Mouse (Mus musculus): Measurements from ENCODE around the gene Grip2.

Grip2 gene

DNA sequence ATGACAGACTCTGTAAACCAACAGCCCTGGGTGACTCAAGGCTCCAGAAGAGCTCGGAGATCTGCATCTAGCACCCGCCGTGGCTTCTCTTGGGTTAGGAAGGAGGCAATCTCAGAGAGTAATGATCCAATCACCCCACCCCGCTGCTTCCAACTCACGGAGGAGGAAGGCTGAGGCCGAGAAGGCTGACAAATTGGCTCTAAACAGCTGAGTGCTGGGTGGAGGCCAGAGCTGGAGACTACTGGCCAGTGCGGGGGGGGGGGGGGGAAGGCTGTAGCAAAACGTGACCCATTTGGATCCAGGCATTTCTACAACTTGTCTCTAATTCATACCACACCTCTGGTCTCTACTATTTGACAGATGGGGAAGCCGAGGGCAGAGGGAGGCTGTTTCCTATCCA, 47.8 kb downstream of the Grip2 start:
- Histone ChIP-seq H3K4me1 (replicated peaks; ENCODE audit: low read depth, low read length) (peaks cover 20% of the 10 kb centered on the region), H3K9me3 (ENCODE audit: low read length) (no peaks in the 10 kb centered on the region), H3K27me3 (ENCODE audit: insufficient read depth, low read length) (peaks cover 16% of the 10 kb centered on the region), H3K4me3 (replicated peaks; ENCODE audit: low read length) (no peak overlapping the region), H3K36me3 (ENCODE audit: insufficient read depth, low read length) (no peaks in the 10 kb centered on the region)
- TF ChIP-seq POU5F1 (IDR thresholded peaks at IDR 0.05; ENCODE audit: borderline replicate concordance, low read length) = no peak
- no peak for TF ChIP-seq NANOG (IDR thresholded peaks at IDR 0.05; ENCODE audit: borderline replicate concordance, low read length)
- no peak for TF ChIP-seq CTCF (conservative IDR thresholded peaks at IDR 0.05; ENCODE audit: low read length)

DNA sequence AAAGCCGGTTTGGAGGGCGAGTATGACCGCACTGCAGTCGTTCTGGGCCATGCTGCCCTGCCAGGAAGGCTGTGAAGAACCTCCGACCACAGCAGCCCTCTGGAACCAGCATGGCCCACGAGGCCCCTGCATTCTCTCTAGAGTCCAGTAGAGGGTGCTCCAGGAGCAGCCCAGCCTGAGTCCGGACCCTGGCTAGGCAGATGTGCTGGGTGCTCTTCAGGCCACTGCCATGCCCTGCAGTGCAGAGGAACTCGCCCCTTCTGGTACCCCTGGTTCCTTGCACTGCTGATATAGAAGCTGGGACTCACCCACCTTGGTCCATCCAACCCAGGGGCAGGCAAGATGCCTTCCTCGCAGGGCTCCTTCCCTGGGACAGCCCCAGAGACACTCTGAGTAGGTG, 50.5 kb downstream of the Grip2 start:
- TF ChIP-seq NANOG (IDR thresholded peaks at IDR 0.05; ENCODE audit: borderline replicate concordance, low read length) (no peak), POU5F1 (IDR thresholded peaks at IDR 0.05; ENCODE audit: borderline replicate concordance, low read length) (no peak), CTCF (conservative IDR thresholded peaks at IDR 0.05; ENCODE audit: low read length) (peak; percentile 97)
- H3K27me3 ChIP-seq (ENCODE audit: insufficient read depth, low read length) = peaks cover 17% of the 10 kb centered on the region
- H3K9me3 ChIP-seq (ENCODE audit: low read length) = no peaks in the 10 kb centered on the region

DNA sequence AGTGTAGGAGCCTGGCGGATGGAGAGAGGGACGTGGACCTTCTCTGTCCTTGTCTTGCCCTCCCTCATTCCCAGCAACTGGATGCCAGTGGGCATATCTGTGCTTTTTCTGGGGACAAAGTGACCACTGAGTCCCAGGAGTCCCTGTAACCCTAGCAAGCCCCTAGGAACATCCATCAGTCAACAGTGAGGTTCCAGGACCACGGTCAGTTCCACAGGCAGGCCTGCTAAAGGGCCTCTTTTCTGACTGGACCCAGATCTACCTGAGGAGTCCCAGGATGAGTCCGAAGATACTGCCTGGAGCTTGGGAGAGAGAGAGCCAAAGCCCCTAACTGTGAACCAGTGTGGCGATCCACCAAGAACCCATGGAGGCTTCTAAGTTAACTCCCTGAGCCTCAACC, 53.1 kb downstream of the Grip2 start:
- H3K27me3 ChIP-seq (ENCODE audit: insufficient read depth, low read length) = peaks cover 17% of the 10 kb centered on the region
- H3K4me3 ChIP-seq (replicated peaks; ENCODE audit: low read length) = no peak overlapping the region
- H3K36me3 ChIP-seq (ENCODE audit: insufficient read depth, low read length) = no peaks in the 10 kb centered on the region
- peaks cover 14% of the 10 kb centered on the region for H3K4me1 ChIP-seq (replicated peaks; ENCODE audit: low read depth, low read length)
- no peaks in the 10 kb centered on the region for H3K9me3 ChIP-seq (ENCODE audit: low read length)
- TF ChIP-seq POU5F1 (IDR thresholded peaks at IDR 0.05; ENCODE audit: borderline replicate concordance, low read length) (no peak), NANOG (IDR thresholded peaks at IDR 0.05; ENCODE audit: borderline replicate concordance, low read length) (no peak), CTCF (conservative IDR thresholded peaks at IDR 0.05; ENCODE audit: low read length) (no peak)

More for the DNA sequence above, 50.5 kb downstream of the Grip2 start:
- Histone ChIP-seq H3K4me1 (replicated peaks; ENCODE audit: low read depth, low read length) (peaks cover 14% of the 10 kb centered on the region), H3K36me3 (ENCODE audit: insufficient read depth, low read length) (no peaks in the 10 kb centered on the region), H3K4me3 (replicated peaks; ENCODE audit: low read length) (no peak overlapping the region)

DNA sequence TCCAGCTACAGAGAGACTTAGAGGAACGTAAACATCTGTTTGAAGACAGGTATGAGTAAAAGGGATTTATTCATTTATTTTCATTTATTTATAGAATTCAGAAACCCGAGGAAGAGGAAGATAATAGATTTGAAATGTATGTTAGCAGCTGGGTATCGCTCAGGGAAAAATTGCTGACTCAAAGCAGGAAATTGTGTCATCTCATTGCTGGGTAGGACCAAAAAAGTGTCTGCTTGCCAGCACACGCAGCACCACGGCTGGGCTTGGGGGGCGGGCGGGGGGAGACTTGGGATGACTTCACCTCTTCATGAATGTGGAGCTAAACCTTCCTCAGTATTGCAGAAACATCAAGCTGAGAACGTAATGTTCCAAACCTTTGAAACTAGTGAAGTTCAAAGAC, 59.5 kb downstream of the Grip2 start:
- H3K27me3 ChIP-seq (ENCODE audit: insufficient read depth, low read length) = no peaks in the 10 kb centered on the region
- peaks cover 3% of the 10 kb centered on the region; the same call in 1 of the 2 replicates for H3K4me1 ChIP-seq (replicated peaks; ENCODE audit: low read depth, low read length)
- no peaks in the 10 kb centered on the region for H3K36me3 ChIP-seq (ENCODE audit: insufficient read depth, low read length)
- no peak overlapping the region for H3K4me3 ChIP-seq (replicated peaks; ENCODE audit: low read length)
- no peak for TF ChIP-seq NANOG (IDR thresholded peaks at IDR 0.05; ENCODE audit: borderline replicate concordance, low read length)
- no peak for TF ChIP-seq POU5F1 (IDR thresholded peaks at IDR 0.05; ENCODE audit: borderline replicate concordance, low read length)
- no peak for TF ChIP-seq CTCF (conservative IDR thresholded peaks at IDR 0.05; ENCODE audit: low read length)
- no peaks in the 10 kb centered on the region for H3K9me3 ChIP-seq (ENCODE audit: low read length)

DNA sequence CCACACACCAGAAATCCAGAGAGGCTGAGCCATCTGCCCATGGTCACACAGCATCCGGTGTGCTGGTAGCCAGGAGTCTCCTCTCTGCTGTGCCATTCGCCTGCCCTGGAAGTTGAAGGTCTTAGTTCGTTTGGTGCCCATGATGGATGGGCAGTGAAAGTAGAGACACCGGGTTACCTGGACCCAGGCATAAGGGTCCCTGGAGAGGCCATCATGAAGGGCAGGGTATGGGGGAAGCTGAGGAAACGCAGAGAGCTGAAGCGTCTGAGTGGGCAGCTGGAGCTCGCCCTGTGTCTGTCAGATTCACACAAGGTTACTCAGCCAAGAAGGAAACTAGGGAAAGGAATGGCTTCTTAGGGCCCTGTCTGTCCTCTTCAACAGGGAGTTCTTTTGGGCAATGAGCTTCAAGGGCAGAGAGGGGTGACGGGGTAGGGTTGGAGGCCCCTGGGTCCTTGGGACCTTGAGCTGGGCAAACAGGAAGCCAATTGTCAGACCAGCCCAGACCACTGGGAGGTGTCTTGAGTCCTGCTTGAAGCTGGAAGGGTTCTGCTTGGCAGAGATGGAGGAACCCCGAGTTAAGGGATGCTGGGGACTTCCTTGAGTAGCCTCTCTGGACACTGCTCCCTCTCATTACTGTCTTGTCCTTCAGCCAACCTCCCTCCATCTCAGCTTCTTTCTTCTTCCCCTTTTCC, 64.9 kb downstream of the Grip2 start:
- Histone ChIP-seq H3K36me3 (ENCODE audit: insufficient read depth, low read length) (peaks cover 32% of the 10 kb centered on the region), H3K4me1 (replicated peaks; ENCODE audit: low read depth, low read length) (peaks cover 32% of the 10 kb centered on the region), H3K4me3 (replicated peaks; ENCODE audit: low read length) (no peak overlapping the region), H3K27me3 (ENCODE audit: insufficient read depth, low read length) (no peaks in the 10 kb centered on the region), H3K9me3 (ENCODE audit: low read length) (no peaks in the 10 kb centered on the region)
- TF ChIP-seq POU5F1 (IDR thresholded peaks at IDR 0.05; ENCODE audit: borderline replicate concordance, low read length) (no peak), NANOG (IDR thresholded peaks at IDR 0.05; ENCODE audit: borderline replicate concordance, low read length) (no peak), CTCF (conservative IDR thresholded peaks at IDR 0.05; ENCODE audit: low read length) (no peak)

DNA sequence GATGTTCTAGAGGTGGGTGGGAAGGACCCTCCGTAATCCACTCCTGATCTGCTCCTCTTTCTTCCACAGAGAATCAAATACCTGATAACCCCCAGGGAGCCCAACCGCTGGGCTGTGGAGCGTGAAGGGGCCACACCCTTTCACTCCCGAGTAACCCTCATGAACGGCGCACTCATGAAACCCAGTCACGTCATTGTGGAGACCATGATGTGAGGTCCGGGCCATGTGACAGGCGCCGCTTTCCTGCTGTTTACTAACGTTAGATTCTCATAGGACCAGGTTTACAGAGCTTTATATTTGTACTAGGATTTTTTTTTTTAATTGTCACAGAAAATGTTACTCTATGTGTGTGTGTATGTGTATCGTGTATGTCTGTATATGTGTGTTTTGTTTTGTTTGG, 72.2 kb downstream of the Grip2 start:
- TF ChIP-seq NANOG (IDR thresholded peaks at IDR 0.05; ENCODE audit: borderline replicate concordance, low read length) = no peak
- no peak for TF ChIP-seq POU5F1 (IDR thresholded peaks at IDR 0.05; ENCODE audit: borderline replicate concordance, low read length)
- Histone ChIP-seq H3K4me1 (replicated peaks; ENCODE audit: low read depth, low read length) (peaks cover 80% of the 10 kb centered on the region), H3K36me3 (ENCODE audit: insufficient read depth, low read length) (peaks cover 95% of the 10 kb centered on the region), H3K9me3 (ENCODE audit: low read length) (no peaks in the 10 kb centered on the region), H3K27me3 (ENCODE audit: insufficient read depth, low read length) (no peaks in the 10 kb centered on the region), H3K4me3 (replicated peaks; ENCODE audit: low read length) (no peak overlapping the region)

DNA sequence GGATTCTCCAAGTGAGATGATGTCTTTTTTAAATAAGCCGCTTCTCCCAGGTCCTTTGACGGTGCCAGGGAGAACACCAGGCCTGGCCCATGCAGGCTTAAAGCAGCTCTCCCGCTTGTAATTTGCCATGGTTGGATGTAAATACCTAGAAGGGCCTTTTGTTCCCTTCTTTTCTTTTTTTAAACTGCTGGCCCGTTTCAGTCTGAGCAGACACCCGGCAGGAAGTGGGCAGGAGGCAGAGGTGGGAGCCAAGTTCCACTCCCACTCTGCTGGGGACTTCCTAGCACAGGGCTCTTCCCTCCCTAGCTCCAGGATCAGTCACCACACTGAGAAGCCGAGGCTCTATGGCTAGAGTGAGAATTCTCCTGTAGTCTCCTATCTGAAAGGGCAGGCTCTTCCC, 73.0 kb downstream of the Grip2 start:
- Histone ChIP-seq H3K27me3 (ENCODE audit: insufficient read depth, low read length) (no peaks in the 10 kb centered on the region), H3K9me3 (ENCODE audit: low read length) (no peaks in the 10 kb centered on the region), H3K36me3 (ENCODE audit: insufficient read depth, low read length) (peaks cover 94% of the 10 kb centered on the region), H3K4me1 (replicated peaks; ENCODE audit: low read depth, low read length) (peaks cover 72% of the 10 kb centered on the region), H3K4me3 (replicated peaks; ENCODE audit: low read length) (no peak overlapping the region)
- no peak for TF ChIP-seq POU5F1 (IDR thresholded peaks at IDR 0.05; ENCODE audit: borderline replicate concordance, low read length)
- no peak for TF ChIP-seq CTCF (conservative IDR thresholded peaks at IDR 0.05; ENCODE audit: low read length)
- TF ChIP-seq NANOG (IDR thresholded peaks at IDR 0.05; ENCODE audit: borderline replicate concordance, low read length) = no peak

DNA sequence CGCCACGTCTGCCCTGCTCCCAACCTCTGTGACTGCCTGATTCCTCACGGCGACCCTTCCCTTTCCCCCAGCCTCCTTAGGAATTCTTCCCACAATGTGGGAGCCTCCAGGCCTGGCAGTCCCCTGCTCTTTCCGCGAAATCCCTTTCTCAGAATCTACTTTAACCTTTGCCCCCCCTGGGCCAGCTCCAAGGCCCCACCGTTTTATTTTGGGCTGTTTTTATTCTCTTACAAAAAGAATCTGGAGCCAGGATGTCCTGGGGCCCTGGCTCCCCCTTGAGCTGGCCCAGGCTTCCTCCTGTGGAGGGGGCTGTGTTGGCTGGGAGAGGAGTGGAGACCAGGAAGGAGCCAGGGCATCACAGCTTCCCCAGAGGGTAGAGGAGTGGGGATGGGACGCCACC, 74.2 kb downstream of the Grip2 start:
- H3K4me1 ChIP-seq (replicated peaks; ENCODE audit: low read depth, low read length) = peaks cover 65% of the 10 kb centered on the region
- no peaks in the 10 kb centered on the region for H3K9me3 ChIP-seq (ENCODE audit: low read length)
- no peaks in the 10 kb centered on the region for H3K27me3 ChIP-seq (ENCODE audit: insufficient read depth, low read length)
- peaks cover 99% of the 10 kb centered on the region for H3K36me3 ChIP-seq (ENCODE audit: insufficient read depth, low read length)
- H3K4me3 ChIP-seq (replicated peaks; ENCODE audit: low read length) = no peak overlapping the region
- TF ChIP-seq CTCF (conservative IDR thresholded peaks at IDR 0.05; ENCODE audit: low read length) = no peak
- no peak for TF ChIP-seq POU5F1 (IDR thresholded peaks at IDR 0.05; ENCODE audit: borderline replicate concordance, low read length)

DNA sequence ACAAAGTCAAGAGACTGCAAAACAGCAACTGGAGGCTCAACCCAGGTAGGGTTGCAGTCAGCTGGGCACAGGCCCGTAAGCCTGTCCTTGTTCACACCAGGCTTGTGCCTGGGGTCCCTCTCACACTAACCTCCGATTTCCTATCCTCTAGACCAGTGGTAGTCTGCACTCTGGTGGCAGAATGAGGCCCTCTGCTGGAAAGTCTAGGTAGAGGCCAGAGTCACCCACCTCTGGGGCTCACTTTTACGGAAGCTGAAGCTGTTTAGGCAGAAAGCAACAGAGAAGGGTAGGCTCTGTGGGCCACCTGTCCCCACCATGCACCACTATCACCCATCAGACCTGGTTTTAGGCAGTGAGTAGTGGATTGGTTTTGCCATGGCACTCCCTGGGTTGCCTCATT, 76.1 kb downstream of the Grip2 start:
- TF ChIP-seq POU5F1 (IDR thresholded peaks at IDR 0.05; ENCODE audit: borderline replicate concordance, low read length) (no peak), CTCF (conservative IDR thresholded peaks at IDR 0.05; ENCODE audit: low read length) (peak; percentile 45), NANOG (IDR thresholded peaks at IDR 0.05; ENCODE audit: borderline replicate concordance, low read length) (no peak)
- Histone ChIP-seq H3K36me3 (ENCODE audit: insufficient read depth, low read length) (peaks cover 99% of the 10 kb centered on the region), H3K4me1 (replicated peaks; ENCODE audit: low read depth, low read length) (peaks cover 47% of the 10 kb centered on the region), H3K4me3 (replicated peaks; ENCODE audit: low read length) (no peak overlapping the region), H3K9me3 (ENCODE audit: low read length) (no peaks in the 10 kb centered on the region), H3K27me3 (ENCODE audit: insufficient read depth, low read length) (no peaks in the 10 kb centered on the region)

Measured in E14TG2a.4 (cell line).